Mouse (Mus musculus): ENCODE data around the gene Gm5800. TPM values are rescaled to one million over a fixed set of nuclear protein-coding genes. Genes with fewer than 3 reads are reported as not detected.
A peak's percentile ranks its signal among the peaks of the same experiment; 100 is the strongest.
"Not testable (repeated sequence)": the region's sequence is repeated elsewhere in the genome, so short reads cannot be mapped to it uniquely, and the experiment has no call there.

Gm5800 gene
- not detected in 2 replicates for polyA plus RNA-seq (2016; fragmentation: Nextera tagmentation; extraction: Ambion mirVana)

- Histone ChIP-seq H3K36me3 (replicated peaks) (no peaks in the 10 kb centered on the region), H3K9me3 (no peaks in the 10 kb centered on the region), H3K4me2 (no peak within 1 kb of the TSS), H3K27ac (no peak within 1 kb of the TSS), H3K27me3 (no peaks in the 10 kb centered on the region), H3K4me3 (replicated peaks) (no peak within 1 kb of the TSS), H3K4me1 (no peaks in the 10 kb centered on the region), H3K9ac (no peak within 1 kb of the TSS)
- no peak for ATAC-seq (ENCODE audit: low FRiP score)
- 53% methylated on average over 1 of the region's 1 CpGs for WGBS
These were observed at the start of gene Gm5800 for GRCm38 (mm10) chr14:51717083-51717482. Gene Gm5800 (minus strand): TSS chr14:51717183.

GRCm38 (mm10) chr14:51755944-51756343 is 39.0 kb upstream of the Gm5800 start:
- Histone ChIP-seq H3K4me3 (replicated peaks) (no peak overlapping the region), H3K27ac (no peak overlapping the region), H3K27me3 (no peaks in the 10 kb centered on the region), H3K4me1 (no peaks in the 10 kb centered on the region), H3K9ac (no peak overlapping the region), H3K4me2 (no peak overlapping the region), H3K36me3 (replicated peaks) (no peaks in the 10 kb centered on the region), H3K9me3 (no peaks in the 10 kb centered on the region)
- ATAC-seq (ENCODE audit: low FRiP score) = no peak
- 74% methylated on average over 2 of the region's 2 CpGs for WGBS

- Histone ChIP-seq H3K9ac (peak overlapping the region; percentile 12; the same call in 1 of the 2 replicates), H3K27ac (no peak overlapping the region), H3K36me3 (replicated peaks) (no peaks in the 10 kb centered on the region), H3K4me2 (peak overlapping the region; percentile 58), H3K4me3 (replicated peaks) (peak overlapping the region; percentile 36), H3K27me3 (peaks cover 52% of the 10 kb centered on the region), H3K9me3 (no peaks in the 10 kb centered on the region), H3K4me1 (peaks cover 23% of the 10 kb centered on the region)
- ATAC-seq (ENCODE audit: low FRiP score) = peak; percentile 46; the same call in 1 of the 2 replicates
- WGBS = under 1% methylated on average over 42 of the region's 42 CpGs
These were observed 23.6 kb upstream of the Gm5800 start for GRCm38 (mm10) chr14:51740347-51741170.

- H3K4me3 ChIP-seq (replicated peaks) = peak overlapping the region; percentile 24
- WGBS = 3% methylated on average over 23 of the region's 24 CpGs
- no peak overlapping the region for H3K27ac ChIP-seq
- no peaks in the 10 kb centered on the region for H3K9me3 ChIP-seq
- H3K9ac ChIP-seq = no peak overlapping the region
- peaks cover 23% of the 10 kb centered on the region for H3K4me1 ChIP-seq
- H3K4me2 ChIP-seq = peak overlapping the region; percentile 58
- no peaks in the 10 kb centered on the region for H3K36me3 ChIP-seq (replicated peaks)
- H3K27me3 ChIP-seq = peaks cover 52% of the 10 kb centered on the region
- 0 out of 2 replicates have a peak, but pooled peaks have one; percentile 33 for ATAC-seq (ENCODE audit: low FRiP score)
These were observed 22.4 kb upstream of the Gm5800 start for GRCm38 (mm10) chr14:51739150-51739993.

- WGBS = 2% methylated on average over 29 of the region's 29 CpGs
- ATAC-seq (ENCODE audit: low FRiP score) = no peak
- H3K4me3 ChIP-seq (replicated peaks) = peak overlapping the region; percentile 24
These were observed 21.6 kb upstream of the Gm5800 start for GRCm38 (mm10) chr14:51738411-51739149.

GRCm38 (mm10) chr14:51737967-51738366 is 21.0 kb upstream of the Gm5800 start:
- no peaks in the 10 kb centered on the region for H3K36me3 ChIP-seq (replicated peaks)
- H3K4me1 ChIP-seq = peaks cover 23% of the 10 kb centered on the region
- WGBS = 8% methylated on average over 12 of the region's 12 CpGs
- H3K4me3 ChIP-seq (replicated peaks) = no peak overlapping the region
- peaks cover 52% of the 10 kb centered on the region for H3K27me3 ChIP-seq
- no peak overlapping the region for H3K27ac ChIP-seq
- no peak overlapping the region for H3K9ac ChIP-seq
- H3K4me2 ChIP-seq = no peak overlapping the region
- no peak for ATAC-seq (ENCODE audit: low FRiP score)
- H3K9me3 ChIP-seq = no peaks in the 10 kb centered on the region

More at GRCm38 (mm10) chr14:51738411-51739149, 21.6 kb upstream of the Gm5800 start:
- peaks cover 52% of the 10 kb centered on the region for H3K27me3 ChIP-seq
- H3K4me1 ChIP-seq = peaks cover 23% of the 10 kb centered on the region
- H3K4me2 ChIP-seq = peak overlapping the region; percentile 58
- H3K27ac ChIP-seq = no peak overlapping the region
- H3K9ac ChIP-seq = no peak overlapping the region
- H3K9me3 ChIP-seq = no peaks in the 10 kb centered on the region
- no peaks in the 10 kb centered on the region for H3K36me3 ChIP-seq (replicated peaks)

- H3K9ac ChIP-seq; ATAC-seq (ENCODE audit: low FRiP score); H3K27ac ChIP-seq; H3K4me1 ChIP-seq; H3K36me3 ChIP-seq (replicated peaks); H3K4me3 ChIP-seq (replicated peaks); H3K4me2 ChIP-seq; H3K27me3 ChIP-seq; H3K9me3 ChIP-seq: not testable (repeated sequence)
- 74% methylated on average over 1 of the region's 2 CpGs for WGBS
These were observed 21.6 kb downstream of the Gm5800 start, which contains the start of gene Gm17079 for GRCm38 (mm10) chr14:51695368-51695767. Gene Gm17079 (minus strand): TSS chr14:51695468.

GRCm38 (mm10) chr14:51677269-51677668 is 39.7 kb downstream of the Gm5800 start:
- H3K9me3 ChIP-seq = no peaks in the 10 kb centered on the region
- 88% methylated on average over 5 of the region's 5 CpGs for WGBS
- no peak for ATAC-seq (ENCODE audit: low FRiP score)
- no peaks in the 10 kb centered on the region for H3K27me3 ChIP-seq
- H3K4me1 ChIP-seq = no peaks in the 10 kb centered on the region
- H3K36me3 ChIP-seq (replicated peaks) = no peaks in the 10 kb centered on the region
- H3K27ac ChIP-seq = no peak overlapping the region
- H3K4me3 ChIP-seq (replicated peaks) = no peak overlapping the region
- H3K9ac ChIP-seq = no peak overlapping the region
- H3K4me2 ChIP-seq = no peak overlapping the region

Other genes with a start within 250 kb of the Gm5800 start
- gene Gm5622, start 164.4 kb downstream of the Gm5800 start, polyA plus RNA-seq (2016; fragmentation: Nextera tagmentation; extraction: Ambion mirVana) = not detected in 2 replicates
- gene Gm17175, start 143.1 kb downstream of the Gm5800 start, polyA plus RNA-seq (2016; fragmentation: Nextera tagmentation; extraction: Ambion mirVana) = not detected in 2 replicates
- gene Gm17174, start 125.0 kb downstream of the Gm5800 start, polyA plus RNA-seq (2016; fragmentation: Nextera tagmentation; extraction: Ambion mirVana) = not detected in 2 replicates
- not detected in 2 replicates for gene Gm17078, start 105.9 kb downstream of the Gm5800 start, polyA plus RNA-seq (2016; fragmentation: Nextera tagmentation; extraction: Ambion mirVana)
- not detected in 2 replicates for gene Gm4181, start 81.5 kb downstream of the Gm5800 start, polyA plus RNA-seq (2016; fragmentation: Nextera tagmentation; extraction: Ambion mirVana)
- not detected in 2 replicates for gene Gm17079, start 21.7 kb downstream of the Gm5800 start, polyA plus RNA-seq (2016; fragmentation: Nextera tagmentation; extraction: Ambion mirVana)
- gene Ang4, start 56.4 kb upstream of the Gm5800 start, polyA plus RNA-seq (2016; fragmentation: Nextera tagmentation; extraction: Ambion mirVana) = not detected in 2 replicates
- not detected in 2 replicates for gene AY358078, start 82.9 kb upstream of the Gm5800 start, polyA plus RNA-seq (2016; fragmentation: Nextera tagmentation; extraction: Ambion mirVana)
- not detected in 2 replicates for gene Ear6, start 136.5 kb upstream of the Gm5800 start, polyA plus RNA-seq (2016; fragmentation: Nextera tagmentation; extraction: Ambion mirVana)
- 58.2 and 66.0 TPM in 2 replicates for gene Mettl17, start 167.7 kb upstream of the Gm5800 start, polyA plus RNA-seq (2016; fragmentation: Nextera tagmentation; extraction: Ambion mirVana)
- 1.3 and 1.7 TPM in 2 replicates for gene Slc39a2, start 175.7 kb upstream of the Gm5800 start, polyA plus RNA-seq (2016; fragmentation: Nextera tagmentation; extraction: Ambion mirVana)
- gene Ndrg2, start 197.0 kb upstream of the Gm5800 start, polyA plus RNA-seq (2016; fragmentation: Nextera tagmentation; extraction: Ambion mirVana) = 34.2 and 41.1 TPM in 2 replicates
- gene Tppp2, start 201.2 kb upstream of the Gm5800 start, polyA plus RNA-seq (2016; fragmentation: Nextera tagmentation; extraction: Ambion mirVana) = not detected in 2 replicates
- not detected in 2 replicates for gene Rnase13, start 205.6 kb upstream of the Gm5800 start, polyA plus RNA-seq (2016; fragmentation: Nextera tagmentation; extraction: Ambion mirVana)

Measured in forebrain, embryonic 12.5 days (tissue).